Mouse (Mus musculus): ENCODE measurements around the gene Myoc.

The Myoc gene

GRCm38 (mm10) chr1:162646083-162646686 is 7.2 kb downstream of the Myoc start:
- peak; percentile 34 for DNase-seq (ENCODE audit: low read depth, low spot score)

GRCm38 (mm10) chr1:162648416-162648815 is 9.5 kb downstream of the Myoc start:
- DNase-seq (ENCODE audit: low read depth, low spot score), result no peak

GRCm38 (mm10) chr1:162658119-162658518 is 19.2 kb downstream of the Myoc start, which contains the start of gene Myocos:
TSS of gene Myocos (minus strand) at chr1:162658219.
- DNase-seq (ENCODE audit: low read depth, low spot score), result no peak

GRCm38 (mm10) chr1:162660276-162660860 is 21.4 kb downstream of the Myoc start:
- DNase-seq (ENCODE audit: low read depth, low spot score), result no peak

- peak; percentile 77 for DNase-seq (ENCODE audit: low read depth, low spot score)
Observed at GRCm38 (mm10) chr1:162664826-162665475, 26.0 kb downstream of the Myoc start.

GRCm38 (mm10) chr1:162665486-162666174 is 26.7 kb downstream of the Myoc start:
- DNase-seq (ENCODE audit: low read depth, low spot score), result peak; percentile 48

- DNase-seq (ENCODE audit: low read depth, low spot score), result no peak
Observed at GRCm38 (mm10) chr1:162693721-162694120, 54.8 kb downstream of the Myoc start.

- no peak for DNase-seq (ENCODE audit: low read depth, low spot score)
Observed at GRCm38 (mm10) chr1:162697866-162698265, 58.9 kb downstream of the Myoc start.

All from R1 (cell line).